Mouse (Mus musculus): ENCODE measurements around the gene Mical2.

The Mical2 gene

GRCm38 (mm10) chr7:112242587-112242986 is 16.9 kb downstream of the Mical2 start:
- DNase-seq (ENCODE audit: low spot score), result no peak

- DNase-seq (ENCODE audit: low spot score), result no peak
Measured at GRCm38 (mm10) chr7:112244071-112244470, 18.4 kb downstream of the Mical2 start.

GRCm38 (mm10) chr7:112244683-112245082 is 19.0 kb downstream of the Mical2 start:
- DNase-seq (ENCODE audit: low spot score), result no peak

DNA sequence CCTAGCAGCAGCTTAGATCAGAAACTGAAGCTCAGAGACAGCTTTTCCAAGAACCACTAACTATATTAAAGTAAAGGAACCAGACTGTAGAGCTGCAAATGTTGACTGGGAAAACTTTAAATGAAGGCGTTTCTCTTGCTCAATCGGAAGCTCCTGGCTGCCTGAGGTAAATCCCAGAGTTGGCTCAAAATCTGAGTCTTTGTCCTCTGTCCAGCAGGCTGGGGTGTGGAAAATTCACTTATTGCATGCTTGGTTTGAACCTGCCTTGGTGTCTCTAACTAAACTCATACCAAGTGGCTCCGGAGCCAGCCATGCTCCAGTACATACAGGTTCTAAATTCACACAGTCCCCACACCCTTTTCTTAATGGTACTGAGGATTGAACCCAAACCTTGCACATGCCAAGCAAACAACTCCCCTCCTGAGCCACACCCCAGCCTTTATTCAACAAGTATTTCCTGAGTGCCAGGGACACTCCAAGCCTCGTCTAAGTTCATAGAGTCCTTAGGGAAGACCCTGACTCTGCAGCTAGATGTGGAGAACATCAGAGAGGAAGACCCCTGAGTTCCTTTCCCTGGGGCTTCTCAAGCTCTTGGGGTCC is 20.3 kb downstream of the Mical2 start:
- no peak for DNase-seq (ENCODE audit: low spot score)

GRCm38 (mm10) chr7:112246442-112246841 is 20.8 kb downstream of the Mical2 start:
- DNase-seq (ENCODE audit: low spot score), result no peak

GRCm38 (mm10) chr7:112247890-112248289 is 22.2 kb downstream of the Mical2 start:
- DNase-seq (ENCODE audit: low spot score), result no peak

DNA sequence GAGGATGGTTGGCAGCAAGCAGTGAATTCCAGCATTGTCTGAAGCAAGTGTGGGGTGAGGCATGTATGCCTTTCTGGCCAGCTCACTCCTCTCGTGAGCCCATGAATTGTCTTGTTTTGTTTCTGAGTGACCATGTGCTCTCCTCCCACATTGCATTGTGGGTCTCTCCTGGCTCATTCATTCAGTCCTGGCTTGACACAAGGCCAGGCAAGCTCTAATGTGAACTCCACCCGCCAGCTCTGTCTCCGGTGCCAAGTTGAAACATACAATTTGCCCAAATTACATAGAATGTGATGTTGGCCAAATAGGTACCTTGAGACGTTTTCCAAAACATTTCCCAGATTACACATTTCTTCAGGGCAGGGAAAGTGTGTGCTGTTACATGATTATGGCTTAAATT is 23.8 kb downstream of the Mical2 start:
- no peak for DNase-seq (ENCODE audit: low spot score)

DNA sequence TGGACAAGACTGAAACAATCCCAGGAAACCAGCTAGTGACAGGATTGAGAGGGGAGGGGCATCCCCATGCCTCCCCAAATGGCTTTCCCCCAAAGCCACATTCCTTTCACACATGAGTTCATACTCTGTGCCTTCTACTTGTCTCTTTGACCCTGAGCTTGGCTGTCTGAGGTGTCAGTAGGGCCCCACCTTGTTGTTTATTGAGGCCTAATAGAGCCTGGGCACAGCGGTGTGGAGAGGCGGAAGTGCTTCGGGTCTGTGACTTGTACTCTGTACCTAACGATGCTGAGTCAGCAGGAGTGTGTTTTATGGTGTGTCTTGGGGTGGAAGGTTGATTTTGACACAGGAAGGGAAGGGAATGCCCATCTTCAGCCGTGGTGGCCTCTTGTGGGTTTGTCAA is 26.4 kb downstream of the Mical2 start:
- DNase-seq (ENCODE audit: low spot score), result no peak

- no peak for DNase-seq (ENCODE audit: low spot score)
Measured at GRCm38 (mm10) chr7:112254233-112254632, 28.6 kb downstream of the Mical2 start.

GRCm38 (mm10) chr7:112255248-112255866 is 29.7 kb downstream of the Mical2 start:
- no peak for DNase-seq (ENCODE audit: low spot score)

GRCm38 (mm10) chr7:112258338-112258903 is 32.8 kb downstream of the Mical2 start:
- no peak for DNase-seq (ENCODE audit: low spot score)

DNA sequence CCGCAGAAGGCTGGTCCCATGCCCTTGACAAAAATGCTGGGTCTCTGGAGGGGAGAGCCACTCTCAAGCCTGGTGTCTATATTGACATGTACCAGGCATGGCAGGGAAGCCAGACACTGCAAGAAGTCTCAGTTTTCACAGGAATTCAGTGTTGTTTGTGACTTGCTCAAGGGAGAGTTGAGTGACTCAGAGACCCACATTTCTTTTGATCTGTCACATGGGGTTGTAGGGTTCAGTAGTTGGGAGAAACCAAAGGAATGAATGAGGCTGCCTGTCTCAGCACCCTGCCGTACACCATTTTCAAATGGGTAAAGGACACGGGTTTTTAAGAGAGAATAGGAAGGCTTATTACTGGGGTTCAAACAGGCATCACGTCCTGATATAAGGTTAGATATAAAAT is 33.6 kb downstream of the Mical2 start:
- no peak for DNase-seq (ENCODE audit: low spot score)

- no peak for DNase-seq (ENCODE audit: low spot score)
Measured at GRCm38 (mm10) chr7:112261121-112261520, 35.5 kb downstream of the Mical2 start.

DNA sequence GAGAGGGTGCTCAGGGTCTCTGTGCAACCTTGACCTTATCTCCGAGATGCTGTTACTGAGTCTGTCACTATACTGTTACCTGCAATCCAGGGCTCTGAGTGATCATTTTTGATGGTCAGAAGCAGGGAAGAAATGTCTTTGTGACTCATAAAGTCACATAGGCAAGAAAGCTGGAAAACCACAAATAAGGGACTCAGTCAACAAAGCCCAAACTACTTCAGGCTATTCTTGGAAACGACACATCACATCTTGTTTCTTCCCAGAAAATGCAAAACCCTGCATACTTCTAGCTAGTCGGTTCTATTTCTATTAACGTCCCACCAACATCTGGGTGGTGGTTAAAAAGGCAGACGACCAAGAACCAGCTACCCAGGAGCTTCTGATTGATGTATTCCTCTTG is 41.6 kb downstream of the Mical2 start:
- DNase-seq (ENCODE audit: low spot score), result no peak

GRCm38 (mm10) chr7:112268761-112269425 is 43.2 kb downstream of the Mical2 start:
- DNase-seq (ENCODE audit: low spot score), result no peak

DNA sequence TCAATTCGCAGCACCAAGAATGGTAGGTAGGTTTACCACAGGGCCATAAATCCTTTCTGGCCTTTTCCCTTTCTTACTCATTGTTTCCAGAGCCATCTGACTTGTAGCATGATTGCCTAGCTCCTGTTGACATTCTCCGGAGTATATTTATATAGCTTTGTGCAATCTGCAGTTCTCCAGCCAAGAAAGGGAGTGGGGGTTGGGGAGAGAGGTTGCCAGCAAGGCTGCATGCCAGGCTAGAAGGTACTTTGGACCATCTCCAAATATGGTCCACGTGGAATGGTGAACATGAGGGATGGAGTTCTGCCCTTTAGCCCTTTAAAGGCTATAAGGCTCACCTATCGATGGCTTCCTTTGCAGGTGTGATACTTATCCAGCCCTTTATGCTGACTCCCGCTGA is 45.2 kb downstream of the Mical2 start:
- no peak for DNase-seq (ENCODE audit: low spot score)

DNA sequence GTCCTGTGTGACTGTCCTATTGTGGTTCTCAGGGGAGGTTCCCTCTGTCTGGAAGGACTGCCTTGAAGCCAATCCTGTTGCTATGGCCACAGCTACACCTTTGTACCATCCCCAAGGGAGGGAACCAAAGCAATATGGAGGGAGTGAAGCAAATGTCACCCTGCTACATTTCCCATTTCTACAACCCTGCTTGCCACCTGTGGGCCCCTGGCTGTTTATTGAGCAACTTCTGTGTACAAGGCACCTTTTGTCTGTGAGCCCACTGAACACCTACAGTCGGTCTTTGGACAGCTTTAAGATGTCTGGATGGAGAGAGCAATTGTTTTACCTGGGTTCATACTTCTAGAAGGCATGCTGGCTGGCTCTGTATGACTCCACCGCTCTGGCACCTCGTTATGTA is 46.0 kb downstream of the Mical2 start:
- DNase-seq (ENCODE audit: low spot score), result no peak

DNA sequence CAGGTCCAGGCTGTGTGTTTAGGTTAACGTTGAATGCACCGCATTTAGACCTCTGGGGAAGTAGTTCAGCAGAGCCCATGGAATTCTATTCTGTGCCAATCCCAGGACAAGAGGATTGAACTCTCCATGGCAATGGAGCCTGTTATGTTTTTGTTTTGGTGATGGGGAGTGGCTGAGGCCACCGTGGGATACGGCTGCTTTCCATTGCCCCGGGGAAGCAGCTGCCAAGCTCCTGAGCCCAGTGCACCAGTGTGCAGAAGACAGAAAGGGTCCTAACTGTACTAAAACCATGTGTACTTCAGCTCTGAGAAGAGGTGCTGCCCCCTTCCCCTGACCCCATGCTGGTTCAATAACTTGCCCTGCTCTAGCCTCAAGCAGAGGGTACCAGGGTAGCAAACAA is 47.0 kb downstream of the Mical2 start:
- DNase-seq (ENCODE audit: low spot score), result no peak

GRCm38 (mm10) chr7:112273451-112273850 is 47.8 kb downstream of the Mical2 start:
- DNase-seq (ENCODE audit: low spot score), result no peak

DNA sequence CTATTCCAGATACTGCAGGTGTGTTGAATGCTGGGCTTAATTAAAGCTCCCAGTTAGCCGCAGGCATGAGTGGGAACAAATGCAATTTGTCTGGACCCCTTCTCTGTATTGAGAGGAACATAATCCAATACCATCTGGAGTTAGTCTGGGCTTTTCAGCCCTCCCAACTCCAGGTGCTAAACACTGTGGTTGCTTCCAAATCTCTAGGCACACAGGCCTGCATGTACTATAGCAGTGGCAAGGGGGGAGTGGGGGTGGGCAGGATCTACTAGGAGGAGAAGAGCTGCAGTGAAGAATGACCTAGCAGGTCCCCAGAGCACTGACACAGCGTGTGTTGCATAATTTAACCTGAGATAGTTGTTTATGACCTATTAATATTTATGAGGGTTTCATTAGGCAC is 49.0 kb downstream of the Mical2 start:
- DNase-seq (ENCODE audit: low spot score), result no peak

GRCm38 (mm10) chr7:112275093-112275492 is 49.4 kb downstream of the Mical2 start:
- no peak for DNase-seq (ENCODE audit: low spot score)

- no peak for DNase-seq (ENCODE audit: low spot score)
Measured at GRCm38 (mm10) chr7:112275883-112276282, 50.2 kb downstream of the Mical2 start.

DNA sequence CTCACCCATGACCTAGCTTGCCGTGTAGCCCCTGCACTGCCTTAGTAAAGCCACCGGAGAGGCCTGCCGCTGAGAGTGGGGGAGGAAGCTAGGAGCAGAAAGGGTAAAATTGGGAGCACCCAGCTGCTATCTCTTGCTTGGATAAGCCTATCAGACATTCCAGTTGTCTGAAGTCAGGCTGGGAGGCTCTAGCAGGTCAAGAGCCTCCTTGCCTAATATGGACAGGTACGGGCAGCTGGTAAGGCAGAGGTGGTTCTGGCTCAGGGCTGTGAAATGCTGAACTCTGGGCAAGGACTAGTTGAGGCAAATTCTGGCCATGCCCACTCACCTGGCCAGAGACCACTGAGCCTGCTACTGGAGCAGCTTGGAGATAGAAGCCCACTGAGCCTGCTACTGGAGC is 51.2 kb downstream of the Mical2 start:
- no peak for DNase-seq (ENCODE audit: low spot score)

Data from testis, postnatal 10 days (tissue).